Mouse (Mus musculus): ENCODE measurements around the gene Vtcn1. TPM values are rescaled to one million over a fixed set of nuclear protein-coding genes. Genes with fewer than 3 reads are reported as not detected.

Gene Vtcn1
- polyA plus RNA-seq (2017; shearing (Covaris generic)) = not detected

DNA sequence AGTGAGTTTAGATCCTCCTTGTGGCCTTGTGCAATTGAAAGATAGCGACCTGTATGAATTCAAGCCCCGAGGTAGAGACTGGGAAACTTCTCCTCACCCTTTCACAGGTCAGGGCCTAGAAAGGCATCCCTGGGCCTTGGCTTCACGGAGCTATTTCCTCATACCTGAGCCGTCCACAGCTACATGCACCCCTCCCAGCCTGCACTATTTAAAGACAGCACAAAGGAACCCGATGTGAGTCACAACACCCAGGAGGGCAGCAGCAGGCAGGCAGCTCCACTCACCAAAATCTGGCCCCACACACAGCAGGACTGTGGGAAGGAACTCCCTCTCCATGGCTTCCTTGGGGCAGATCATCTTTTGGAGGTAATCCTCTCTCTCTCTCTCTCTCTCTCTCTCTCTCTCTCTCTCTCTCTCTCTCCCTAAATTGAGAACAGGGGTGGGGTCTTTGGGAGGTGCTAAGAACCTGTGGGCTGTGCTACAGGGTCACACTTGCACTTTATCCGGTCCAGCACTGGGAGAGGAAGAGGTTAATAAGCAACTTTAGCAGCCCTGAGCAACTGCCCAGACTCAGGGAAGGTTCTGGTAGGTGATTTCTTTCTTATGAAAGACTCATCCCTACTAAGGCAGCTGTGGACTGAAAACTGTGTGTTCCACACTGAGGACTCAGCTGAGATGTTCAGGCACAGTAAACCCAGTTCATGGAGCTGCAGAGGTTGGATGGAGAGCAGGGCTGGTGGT is at the start of gene Vtcn1:
Gene Vtcn1 (plus strand): TSS at position 235 of the 741 bp plus-strand sequence.

DNA sequence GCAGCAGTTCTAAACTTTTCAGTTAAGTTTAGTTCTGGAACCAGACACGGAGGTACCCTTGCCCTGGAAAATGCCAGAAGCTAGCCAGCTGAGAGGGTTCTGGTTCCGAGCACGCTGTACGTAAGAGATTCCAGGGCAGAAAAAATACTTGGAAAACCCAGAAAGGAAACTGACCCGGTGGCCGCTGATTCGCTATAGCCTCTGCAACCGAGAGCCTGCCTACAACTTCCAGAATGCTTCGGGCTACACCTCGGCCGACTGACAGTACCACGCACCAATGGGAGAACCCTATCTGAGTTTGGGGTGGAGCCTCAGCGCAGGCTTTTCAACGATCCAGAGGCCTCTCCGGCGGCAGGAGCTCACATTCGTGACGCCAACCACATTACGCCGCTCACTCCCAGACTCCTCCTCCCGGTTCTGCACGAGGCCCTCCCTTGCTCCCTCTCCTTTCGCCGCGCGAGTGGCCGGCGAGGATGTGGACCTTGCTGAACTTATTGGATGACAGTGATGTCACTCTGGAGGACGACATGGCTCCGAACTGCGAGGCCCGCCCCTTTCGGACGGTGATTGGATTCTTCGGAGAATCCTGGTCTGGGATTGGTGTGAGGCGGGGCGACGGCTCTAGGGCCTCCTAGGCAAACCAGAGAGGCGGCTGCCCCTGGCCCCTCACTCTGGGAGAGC is 96.7 kb downstream of the Vtcn1 start, which contains the start of gene Trim45:
Gene Trim45 (plus strand): TSS at position 378 of the 681 bp plus-strand sequence.

Other genes starting within 250 kb of the Vtcn1 start
- gene Man1a2, start 140.0 kb upstream of the Vtcn1 start, polyA plus RNA-seq (2017; shearing (Covaris generic)) = 100 to 1,000 TPM; 111 to 128 TPM
- under 1 TPM; 0.61 to 0.92 TPM for gene Trim45, start 96.7 kb downstream of the Vtcn1 start, polyA plus RNA-seq (2017; shearing (Covaris generic))
- 10 to 100 TPM; 12.1 to 14.6 TPM for gene Ttf2, start 144.2 kb downstream of the Vtcn1 start, polyA plus RNA-seq (2017; shearing (Covaris generic))
- 10 to 100 TPM; 12.4 to 27.1 TPM for gene Cd101, start 204.1 kb downstream of the Vtcn1 start, polyA plus RNA-seq (2017; shearing (Covaris generic))